9 mouse cellular contexts compared by ENCODE assay signal in genomic region chr17:35125081-35125480, GRCm38 (mm10). TPM values are rescaled to one million over a fixed set of nuclear protein-coding genes. Genes with fewer than 3 reads are reported as not detected.
A peak's percentile ranks its signal among the peaks of the same experiment; 100 is the strongest.
DNase-seq lines count a peak whose midpoint lies in the region; ATAC-seq and TF ChIP-seq lines count a peak whose summit lies in the region.
"Had no signal": no experiment of that assay in that cellular context is flagged by ENCODE, and none has a peak within 500 bp of the region (broad histone marks: within the 10 kb centered on the region; RNA-seq: fewer than 3 reads in every experiment).

No protein-coding gene starts in this region.

- 100% methylated on average over 1 of the region's 1 CpGs for WGBS in kidney, embryonic 15.5 days
- WGBS in embryonic facial prominence, embryonic 14.5 days, result 85% methylated on average over 1 of the region's 1 CpGs
- WGBS in liver, embryonic 15.5 days (ENCODE audit: insufficient replicate concordance), result 94% methylated on average over 1 of the region's 1 CpGs

- no peaks in the 10 kb centered on the region for H3K9me3 ChIP-seq in kidney, embryonic 15.5 days (replicated peaks)
- H3K9me3 ChIP-seq in MEL (replicated peaks; ENCODE audit: insufficient read depth, low read length), result no peaks in the 10 kb centered on the region
- no peaks in the 10 kb centered on the region for H3K9me3 ChIP-seq in embryonic facial prominence, embryonic 14.5 days (ENCODE audit: control insufficient read depth, low read length)
- no peaks in the 10 kb centered on the region for H3K9me3 ChIP-seq in liver, embryonic 15.5 days (replicated peaks)

- TF ChIP-seq POLR2A in MEL (IDR thresholded peaks at IDR 0.05; ENCODE audit: control insufficient read depth in 1 of 2, insufficient read depth in 1 of 2, low read depth in 1 of 2, low read length in 2 of 2, poor library complexity in 1 of 2), result no peak

- ATAC-seq in kidney, embryonic 15.5 days (replicated peaks; ENCODE audit: low FRiP score), result no peak
- no peak for ATAC-seq in embryonic facial prominence, embryonic 14.5 days (ENCODE audit: low read depth)
- ATAC-seq in liver, embryonic 15.5 days (ENCODE audit: insufficient read depth), result no peak

- H3K27ac ChIP-seq in kidney, embryonic 15.5 days, result 0 out of 2 replicates have a peak overlapping the region, but pooled peaks have one; percentile 93
- no peak overlapping the region for H3K27ac ChIP-seq in MEL (ENCODE audit: control insufficient read depth, low read depth, low read length)
- H3K27ac ChIP-seq in embryonic facial prominence, embryonic 14.5 days (replicated peaks; ENCODE audit: low read depth, low read length), result no peak overlapping the region
- peak overlapping the region; percentile 91 for H3K27ac ChIP-seq in liver, embryonic 15.5 days (replicated peaks)

- peaks cover 53% of the 10 kb centered on the region for H3K4me1 ChIP-seq in kidney, embryonic 15.5 days
- H3K4me1 ChIP-seq in MEL (ENCODE audit: control insufficient read depth in 1 of 2, insufficient read depth in 2 of 2, low read length in 2 of 2), result peaks cover 6 to 8% of the 10 kb centered on the region in 2 experiments
- peaks cover 15% of the 10 kb centered on the region for H3K4me1 ChIP-seq in embryonic facial prominence, embryonic 14.5 days (ENCODE audit: control insufficient read depth, insufficient read depth, low read length)
- H3K4me1 ChIP-seq in liver, embryonic 15.5 days (replicated peaks), result peaks cover 70% of the 10 kb centered on the region

- no peaks in the 10 kb centered on the region for H3K27me3 ChIP-seq in kidney, embryonic 15.5 days
- no peaks in the 10 kb centered on the region for H3K27me3 ChIP-seq in MEL (ENCODE audit: control insufficient read depth in 1 of 2, insufficient read depth in 2 of 2, low read length in 2 of 2)
- no peaks in the 10 kb centered on the region for H3K27me3 ChIP-seq in embryonic facial prominence, embryonic 14.5 days (replicated peaks; ENCODE audit: control insufficient read depth, insufficient read depth, low read length)
- H3K27me3 ChIP-seq in liver, embryonic 15.5 days, result no peaks in the 10 kb centered on the region

- 0 out of 2 replicates have a peak overlapping the region, but pooled peaks have one; percentile 75 for H3K4me3 ChIP-seq in kidney, embryonic 15.5 days (replicated peaks)
- H3K4me3 ChIP-seq in MEL (ENCODE audit: control insufficient read depth in 1 of 2, insufficient read depth in 1 of 2, low read depth in 2 of 2, low read length in 2 of 2), result no peak overlapping the region
- H3K4me3 ChIP-seq in embryonic facial prominence, embryonic 14.5 days (ENCODE audit: low read depth, low read length), result no peak overlapping the region
- peak overlapping the region; percentile 70; the same call in 1 of the 2 replicates for H3K4me3 ChIP-seq in liver, embryonic 15.5 days (replicated peaks)

- peaks cover 42% of the 10 kb centered on the region for H3K79me2 ChIP-seq in MEL (ENCODE audit: control insufficient read depth, insufficient read depth, low read length, poor library complexity)

- H3K36me3 ChIP-seq in kidney, embryonic 15.5 days, result peaks cover 40% of the 10 kb centered on the region
- peaks cover 0 to 13% of the 10 kb centered on the region in 2 experiments; a peak in 2 of 4 replicates for H3K36me3 ChIP-seq in MEL (ENCODE audit: control insufficient read depth in 1 of 2, insufficient read depth in 2 of 2, low read length in 2 of 2)
- peaks cover 28% of the 10 kb centered on the region; the same call in 1 of the 2 replicates for H3K36me3 ChIP-seq in embryonic facial prominence, embryonic 14.5 days (ENCODE audit: control insufficient read depth, insufficient read depth, low read length)
- H3K36me3 ChIP-seq in liver, embryonic 15.5 days (replicated peaks), result peaks cover 38% of the 10 kb centered on the region

- TF ChIP-seq CTCF in MEL (IDR thresholded peaks at IDR 0.05 in 2 of 3, conservative IDR thresholded peaks at IDR 0.05 in 1 of 3; ENCODE audit: control insufficient read depth in 1 of 3, insufficient read depth in 1 of 3, low read depth in 2 of 3, low read length in 3 of 3, poor library complexity in 1 of 3, severe bottlenecking in 1 of 3), result no peak

- TF ChIP-seq EP300 in MEL (IDR thresholded peaks at IDR 0.05; ENCODE audit: low read depth in 1 of 2, low read length in 2 of 2), result no peak

- peak overlapping the region; percentile 80; the same call in 1 of the 2 replicates for H3K4me2 ChIP-seq in kidney, embryonic 15.5 days
- H3K4me2 ChIP-seq in embryonic facial prominence, embryonic 14.5 days (ENCODE audit: low read depth, low read length), result 0 out of 2 replicates have a peak overlapping the region, but pooled peaks have one; percentile 87
- peak overlapping the region; percentile 90 for H3K4me2 ChIP-seq in liver, embryonic 15.5 days

- no peak for TF ChIP-seq RAD21 in MEL (IDR thresholded peaks at IDR 0.05; ENCODE audit: low read depth, low read length)

- DNase-seq in kidney, postnatal 25 days, result no peak
- DNase-seq in MEL (ENCODE audit: low read depth, low spot score), result peak; percentile 67
- DNase-seq in embryonic facial prominence, embryonic 14.5 days (ENCODE audit: low spot score), result no peak
- no peak for DNase-seq in adrenal gland, postnatal 25 days
- DNase-seq in adrenal gland, adult 2 months, result no peak
- DNase-seq: cerebellum, adult 18-20 months; right cerebral cortex, adult 18-20 months had no signal

- no peak overlapping the region for H3K9ac ChIP-seq in kidney, embryonic 15.5 days
- H3K9ac ChIP-seq in MEL (ENCODE audit: control insufficient read depth, low read depth, low read length, poor library complexity, severe bottlenecking), result no peak overlapping the region
- peak overlapping the region; percentile 78; the same call in 1 of the 2 replicates for H3K9ac ChIP-seq in embryonic facial prominence, embryonic 14.5 days (ENCODE audit: low read depth, low read length)
- no peak overlapping the region for H3K9ac ChIP-seq in liver, embryonic 15.5 days

RNA-seq across cellular contexts. Expression of gene D17H6S53E, which starts 1.1 kb away (rescaled TPM):
- 10.5 and 12.2 TPM in 2 replicates for polyA plus RNA-seq in kidney, embryonic 15.5 days (2015; fragmentation: Nextera tagmentation; extraction: Ambion mirVana)
- 9.3 and 13.6 TPM in 2 replicates for total RNA-seq in MEL (2012; rRNA removed)
- 10 to 100 TPM in 1 of 2 experiments, not detected in 1; 11.6 TPM for polyA plus RNA-seq in MEL (2012; ENCODE audit: insufficient read depth in 1 of 2, insufficient read length in 2 of 2, low read depth in 1 of 2, low replicate concordance in 2 of 2, missing spikeins in 1 of 2)
- 5.6 and 6.0 TPM in 2 replicates for polyA plus RNA-seq in embryonic facial prominence, embryonic 14.5 days (2014; fragmentation: Nextera tagmentation; extraction: Ambion mirVana)
- 2.2 and 2.5 TPM in 2 replicates for polyA plus RNA-seq in liver, embryonic 15.5 days (2015; fragmentation: Nextera tagmentation; extraction: Ambion mirVana)
- 23.0 and 29.7 TPM in 2 replicates for total RNA-seq in adrenal gland, postnatal 25 days (2021)
- 10 to 100 TPM; 23.4 to 32.0 TPM for total RNA-seq in adrenal gland, adult 2 months (2021)
- 27.7 and 45.5 TPM in 2 replicates for polyA plus RNA-seq in adrenal gland, adult 2 months (2012; rRNA removed)

RNA-seq across cellular contexts. Expression of gene Csnk2b, which starts 3.2 kb away (rescaled TPM):
- 281 and 284 TPM in 2 replicates for polyA plus RNA-seq in kidney, embryonic 15.5 days (2015; fragmentation: Nextera tagmentation; extraction: Ambion mirVana)
- 193 and 222 TPM in 2 replicates for total RNA-seq in MEL (2012; rRNA removed)
- 100 to 1,000 TPM in 1 of 2 experiments, not detected in 1; 607 TPM for polyA plus RNA-seq in MEL (2012; ENCODE audit: insufficient read depth in 1 of 2, insufficient read length in 2 of 2, low read depth in 1 of 2, low replicate concordance in 2 of 2, missing spikeins in 1 of 2)
- polyA plus RNA-seq in embryonic facial prominence, embryonic 14.5 days (2014; fragmentation: Nextera tagmentation; extraction: Ambion mirVana), result 277 and 279 TPM in 2 replicates
- 125 TPM in 2 replicates for polyA plus RNA-seq in liver, embryonic 15.5 days (2015; fragmentation: Nextera tagmentation; extraction: Ambion mirVana)
- total RNA-seq in adrenal gland, postnatal 25 days (2021), result 201 and 272 TPM in 2 replicates
- total RNA-seq in adrenal gland, adult 2 months (2021), result 100 to 1,000 TPM; 212 to 337 TPM
- polyA plus RNA-seq in adrenal gland, adult 2 months (2012; rRNA removed), result 358 and 360 TPM in 2 replicates

RNA-seq across cellular contexts. Expression of gene Gpank1, which starts 3.8 kb away (rescaled TPM):
- 19.0 and 20.3 TPM in 2 replicates for polyA plus RNA-seq in kidney, embryonic 15.5 days (2015; fragmentation: Nextera tagmentation; extraction: Ambion mirVana)
- 44.7 and 44.9 TPM in 2 replicates for total RNA-seq in MEL (2012; rRNA removed)
- polyA plus RNA-seq in MEL (2012; ENCODE audit: insufficient read depth in 1 of 2, insufficient read length in 2 of 2, low read depth in 1 of 2, low replicate concordance in 2 of 2, missing spikeins in 1 of 2), result 10 to 100 TPM in 1 of 2 experiments, not detected in 1; 40.4 TPM
- 13.0 and 13.4 TPM in 2 replicates for polyA plus RNA-seq in embryonic facial prominence, embryonic 14.5 days (2014; fragmentation: Nextera tagmentation; extraction: Ambion mirVana)
- 12.8 and 15.5 TPM in 2 replicates for polyA plus RNA-seq in liver, embryonic 15.5 days (2015; fragmentation: Nextera tagmentation; extraction: Ambion mirVana)
- total RNA-seq in adrenal gland, postnatal 25 days (2021), result 19.0 and 19.4 TPM in 2 replicates
- 10 to 100 TPM; 12.4 to 12.8 TPM for total RNA-seq in adrenal gland, adult 2 months (2021)
- 13.3 and 15.8 TPM in 2 replicates for polyA plus RNA-seq in adrenal gland, adult 2 months (2012; rRNA removed)

RNA-seq across cellular contexts. Expression of gene Apom, which starts 6.8 kb away (rescaled TPM):
- 21.0 and 25.7 TPM in 2 replicates for polyA plus RNA-seq in kidney, embryonic 15.5 days (2015; fragmentation: Nextera tagmentation; extraction: Ambion mirVana)
- 0.15 TPM in 1 of 2 replicates, not detected in the other for total RNA-seq in MEL (2012; rRNA removed)
- polyA plus RNA-seq in MEL (2012; ENCODE audit: insufficient read depth in 1 of 2, insufficient read length in 2 of 2, low read depth in 1 of 2, low replicate concordance in 2 of 2, missing spikeins in 1 of 2), result under 1 TPM in 1 of 2 experiments, not detected in 1; 0.79 TPM
- 0.28 TPM in 1 of 2 replicates, not detected in the other for polyA plus RNA-seq in embryonic facial prominence, embryonic 14.5 days (2014; fragmentation: Nextera tagmentation; extraction: Ambion mirVana)
- polyA plus RNA-seq in liver, embryonic 15.5 days (2015; fragmentation: Nextera tagmentation; extraction: Ambion mirVana), result 853 and 907 TPM in 2 replicates
- 2.9 TPM in 1 of 2 replicates, not detected in the other for total RNA-seq in adrenal gland, postnatal 25 days (2021)
- total RNA-seq in adrenal gland, adult 2 months (2021), result under 1 TPM in 1 of 2 experiments, not detected in 1; 0.78 TPM
- 0.22 TPM in 1 of 2 replicates, not detected in the other for polyA plus RNA-seq in adrenal gland, adult 2 months (2012; rRNA removed)

RNA-seq across cellular contexts. Expression of gene Ly6g5b, which starts 9.9 kb away (rescaled TPM):
- 0.99 and 1.9 TPM in 2 replicates for polyA plus RNA-seq in kidney, embryonic 15.5 days (2015; fragmentation: Nextera tagmentation; extraction: Ambion mirVana)
- 0.49 and 0.65 TPM in 2 replicates for total RNA-seq in MEL (2012; rRNA removed)
- 1 to 10 TPM in 1 of 2 experiments, not detected in 1; 1.4 TPM for polyA plus RNA-seq in MEL (2012; ENCODE audit: insufficient read depth in 1 of 2, insufficient read length in 2 of 2, low read depth in 1 of 2, low replicate concordance in 2 of 2, missing spikeins in 1 of 2)
- 0.41 and 0.70 TPM in 2 replicates for polyA plus RNA-seq in embryonic facial prominence, embryonic 14.5 days (2014; fragmentation: Nextera tagmentation; extraction: Ambion mirVana)
- 0.23 and 0.24 TPM in 2 replicates for polyA plus RNA-seq in liver, embryonic 15.5 days (2015; fragmentation: Nextera tagmentation; extraction: Ambion mirVana)
- total RNA-seq in adrenal gland, postnatal 25 days (2021), result 0.30 and 0.81 TPM in 2 replicates
- under 1 TPM; 0.23 to 0.35 TPM for total RNA-seq in adrenal gland, adult 2 months (2021)
- polyA plus RNA-seq in adrenal gland, adult 2 months (2012; rRNA removed), result 0.42 and 0.52 TPM in 2 replicates

Comparison
In these comparisons a context has a peak if more than half of its experiments do, and no peak if none do; other contexts are left out.
1. H3K27ac ChIP-seq: peak in kidney, embryonic 15.5 days (single experiment) and liver, embryonic 15.5 days (single experiment); none in MEL (single experiment) and embryonic facial prominence, embryonic 14.5 days (single experiment).
2. H3K4me3 ChIP-seq: peak in kidney, embryonic 15.5 days (single experiment) and liver, embryonic 15.5 days (single experiment); none in MEL (0 of 2) and embryonic facial prominence, embryonic 14.5 days (single experiment).
3. Peak in every context shown above with its lines, with median percentiles within 50 percentile points of each other: H3K4me2 ChIP-seq.